Comparison of ENCODE assay signal across 9 mouse cellular contexts in genomic region chr11:59838426-59838825, GRCm38 (mm10). TPM values are rescaled to one million over a fixed set of nuclear protein-coding genes. Genes with fewer than 3 reads are reported as not detected.
DNase-seq lines count a peak whose midpoint lies in the region; ATAC-seq and TF ChIP-seq lines count a peak whose summit lies in the region.
"Had no signal": no experiment of that assay in that cellular context is flagged by ENCODE, and none has a peak within 500 bp of the region (broad histone marks: within the 10 kb centered on the region; RNA-seq: fewer than 3 reads in every experiment).

No protein-coding gene starts in this region.

- H3K9me3 ChIP-seq in heart, embryonic 14.5 days (ENCODE audit: control insufficient read depth, low read length): no peaks in the 10 kb centered on the region
- no peaks in the 10 kb centered on the region for H3K9me3 ChIP-seq in ES-E14 (ENCODE audit: control insufficient read depth, insufficient read depth, low read depth, low read length)
- H3K9me3 ChIP-seq in forebrain, postnatal 0 days (ENCODE audit: low read length): no peaks in the 10 kb centered on the region
- H3K9me3 ChIP-seq in liver, postnatal 0 days (ENCODE audit: low read length): no peaks in the 10 kb centered on the region

- peaks cover 0 to 15% of the 10 kb centered on the region in 2 experiments; a peak in 3 of 4 replicates for H3K4me1 ChIP-seq in heart, embryonic 14.5 days (ENCODE audit: control insufficient read depth in 2 of 2, insufficient read depth in 2 of 2, low read length in 2 of 2)
- 0 out of 4 replicates have a peak, but pooled peaks cover 0 to 2% of the 10 kb centered on the region in 2 experiments for H3K4me1 ChIP-seq in ES-E14 (ENCODE audit: control insufficient read depth in 2 of 2, insufficient read depth in 2 of 2, low read length in 2 of 2, poor library complexity in 1 of 2)
- peaks cover 17% of the 10 kb centered on the region for H3K4me1 ChIP-seq in forebrain, postnatal 0 days (ENCODE audit: insufficient read depth)
- H3K4me1 ChIP-seq in liver, postnatal 0 days (ENCODE audit: insufficient read depth): peaks cover 19% of the 10 kb centered on the region

- no peak for TF ChIP-seq EP300 in liver, postnatal 0 days (IDR thresholded peaks at IDR 0.05; ENCODE audit: low read depth)

- WGBS in heart, embryonic 14.5 days: 61% methylated on average over 4 of the region's 4 CpGs
- 54% methylated on average over 4 of the region's 4 CpGs for WGBS in forebrain, postnatal 0 days
- WGBS in liver, postnatal 0 days (ENCODE audit: insufficient replicate concordance): 50% methylated on average over 4 of the region's 4 CpGs

- in situ Hi-C loops in ES-E14 (cut with MboI; ENCODE audit: low sequenced_read_pairs in 2 of 2, unreplicated experiment in 2 of 2): no loop called here

- no peaks in the 10 kb centered on the region for H3K27me3 ChIP-seq in heart, embryonic 14.5 days (ENCODE audit: control insufficient read depth, insufficient read depth, low read length)
- no peaks in the 10 kb centered on the region for H3K27me3 ChIP-seq in forebrain, postnatal 0 days (ENCODE audit: insufficient read depth, low read length)
- no peaks in the 10 kb centered on the region for H3K27me3 ChIP-seq in liver, postnatal 0 days (ENCODE audit: insufficient read depth, low read length)

- peak overlapping the region; percentile 94 for H3K9ac ChIP-seq in heart, embryonic 14.5 days (ENCODE audit: low read length)
- no peak overlapping the region for H3K9ac ChIP-seq in ES-E14 (ENCODE audit: insufficient read depth, low read depth, low read length, poor library complexity, severe bottlenecking)
- H3K9ac ChIP-seq in forebrain, postnatal 0 days: peak overlapping the region; percentile 95
- H3K9ac ChIP-seq in liver, postnatal 0 days (replicated peaks): peak overlapping the region; percentile 86

- no peak for DNase-seq in heart, adult 8-10 months (ENCODE audit: low spot score)
- DNase-seq in ES-E14 (ENCODE audit: low read depth, low spot score): no peak
- DNase-seq in forebrain, postnatal 0 days: no peak
- DNase-seq in liver, postnatal 0 days: no peak
- no peak for DNase-seq in right cerebral cortex, postnatal 10 days (ENCODE audit: low spot score in 2 of 2)
- no peak for DNase-seq in gastrocnemius, adult 18-20 months (ENCODE audit: low spot score)
- no peak for DNase-seq in Muller cell, postnatal 12 days (ENCODE audit: inconsistent ontology term)

- peaks cover 46% of the 10 kb centered on the region for H3K36me3 ChIP-seq in heart, embryonic 14.5 days (ENCODE audit: control insufficient read depth, insufficient read depth, low read length)
- peaks cover 2% of the 10 kb centered on the region for H3K36me3 ChIP-seq in ES-E14 (ENCODE audit: control insufficient read depth, insufficient read depth, low read length, poor library complexity, severe bottlenecking)
- peaks cover 18% of the 10 kb centered on the region for H3K36me3 ChIP-seq in forebrain, postnatal 0 days (ENCODE audit: insufficient read depth)
- H3K36me3 ChIP-seq in liver, postnatal 0 days (replicated peaks; ENCODE audit: insufficient read depth, low read length): peaks cover 20% of the 10 kb centered on the region

- no peak for TF ChIP-seq CTCF in forebrain, postnatal 0 days (IDR thresholded peaks at IDR 0.05; ENCODE audit: low read depth)
- TF ChIP-seq CTCF in liver, postnatal 0 days (IDR thresholded peaks at IDR 0.05; ENCODE audit: low read depth): no peak

- H3K4me3 ChIP-seq in heart, embryonic 14.5 days (ENCODE audit: control insufficient read depth in 1 of 2, insufficient read depth in 1 of 2, low read depth in 1 of 2, low read length in 2 of 2): peak overlapping the region in 1 of 2 experiments; percentile 82; a peak in 3 of 4 replicates
- H3K4me3 ChIP-seq in ES-E14 (ENCODE audit: insufficient read depth in 1 of 2, low read depth in 1 of 2, low read length in 2 of 2, poor library complexity in 1 of 2, severe bottlenecking in 1 of 2): peak overlapping the region; percentile 94 to 99
- H3K4me3 ChIP-seq in forebrain, postnatal 0 days (ENCODE audit: low read depth, low read length): peak overlapping the region; percentile 100
- peak overlapping the region; percentile 77 for H3K4me3 ChIP-seq in liver, postnatal 0 days (ENCODE audit: low read depth, low read length)

- H3K27ac ChIP-seq in heart, embryonic 14.5 days (replicated peaks in 1 of 2; ENCODE audit: control insufficient read depth in 1 of 2, insufficient read depth in 1 of 2, low read depth in 2 of 2, low read length in 2 of 2): no peak overlapping the region
- no peak overlapping the region for H3K27ac ChIP-seq in ES-E14 (ENCODE audit: insufficient read depth, low read depth, low read length, poor library complexity, severe bottlenecking)
- H3K27ac ChIP-seq in forebrain, postnatal 0 days (ENCODE audit: low read depth, low read length): no peak overlapping the region
- peak overlapping the region; percentile 96 for H3K27ac ChIP-seq in liver, postnatal 0 days (ENCODE audit: low read depth)

- no peak for ATAC-seq in heart, embryonic 14.5 days (ENCODE audit: insufficient number of reproducible peaks, insufficient read depth, low FRiP score, low read depth)
- ATAC-seq in forebrain, postnatal 0 days: no peak
- ATAC-seq in liver, postnatal 0 days: no peak

- H3K4me2 ChIP-seq in heart, embryonic 14.5 days (ENCODE audit: low read length): peak overlapping the region; percentile 77
- H3K4me2 ChIP-seq in forebrain, postnatal 0 days (ENCODE audit: low read depth): peak overlapping the region; percentile 66
- H3K4me2 ChIP-seq in liver, postnatal 0 days (ENCODE audit: low read depth, low read length): peak overlapping the region; percentile 85

TF ChIP-seq in ES-E14, 5 proteins besides CTCF, POLR2A, EP300 and RAD21:
- TF ChIP-seq ZC3H11A (IDR thresholded peaks at IDR 0.05; ENCODE audit: borderline replicate concordance, low read depth, low read length) (no peak), MAFK (IDR thresholded peaks at IDR 0.05; ENCODE audit: insufficient read depth, low read depth, low read length) (no peak), CHD2 (IDR thresholded peaks at IDR 0.05; ENCODE audit: low read depth, low read length) (no peak), ZNF384 (IDR thresholded peaks at IDR 0.05; ENCODE audit: low read depth, low read length) (no peak), HCFC1 (IDR thresholded peaks at IDR 0.05; ENCODE audit: borderline replicate concordance, insufficient read depth, low read length) (no peak)
TF ChIP-seq in ES-E14: peak in this region for 0.

RNA-seq across cellular contexts. Expression of gene Nt5m, which starts 0.8 kb away (rescaled TPM):
- 38.8 and 40.1 TPM in 2 replicates for polyA plus RNA-seq in heart, embryonic 14.5 days (2014; fragmentation: Nextera tagmentation; extraction: Ambion mirVana)
- total RNA-seq in heart, adult 8-10 months (2022): 10 to 100 TPM; 24.3 to 32.0 (median 26.8) TPM
- total RNA-seq in ES-E14 (2012; rRNA removed): 5.7 and 7.8 TPM in 2 replicates
- total RNA-seq in forebrain, postnatal 0 days (2014; rRNA removed): 62.2 and 63.0 TPM in 2 replicates
- polyA plus RNA-seq in forebrain, postnatal 0 days (2015; fragmentation: Nextera tagmentation; extraction: Ambion mirVana): 82.3 and 85.9 TPM in 2 replicates
- polyA plus RNA-seq in liver, postnatal 0 days (2015; fragmentation: Nextera tagmentation; extraction: Ambion mirVana): 16.0 and 16.4 TPM in 2 replicates
- total RNA-seq in gastrocnemius, adult 18-20 months (2021): 10 to 100 TPM; 18.9 to 19.3 TPM

RNA-seq across cellular contexts. Expression of gene Cops3, which starts 1.2 kb away (rescaled TPM):
- polyA plus RNA-seq in heart, embryonic 14.5 days (2014; fragmentation: Nextera tagmentation; extraction: Ambion mirVana): 163 and 165 TPM in 2 replicates
- total RNA-seq in heart, adult 8-10 months (2022): 10 to 100 TPM; 71.2 to 74.2 (median 72.7) TPM
- 106 and 133 TPM in 2 replicates for total RNA-seq in ES-E14 (2012; rRNA removed)
- 132 and 138 TPM in 2 replicates for total RNA-seq in forebrain, postnatal 0 days (2014; rRNA removed)
- 158 and 169 TPM in 2 replicates for polyA plus RNA-seq in forebrain, postnatal 0 days (2015; fragmentation: Nextera tagmentation; extraction: Ambion mirVana)
- polyA plus RNA-seq in liver, postnatal 0 days (2015; fragmentation: Nextera tagmentation; extraction: Ambion mirVana): 58.0 and 60.5 TPM in 2 replicates
- total RNA-seq in gastrocnemius, adult 18-20 months (2021): 10 to 100 TPM; 85.3 to 89.1 TPM

RNA-seq across cellular contexts. Expression of gene Flcn, which starts 28.6 kb away (rescaled TPM):
- 30.3 and 34.3 TPM in 2 replicates for polyA plus RNA-seq in heart, embryonic 14.5 days (2014; fragmentation: Nextera tagmentation; extraction: Ambion mirVana)
- total RNA-seq in heart, adult 8-10 months (2022): 10 to 100 TPM; 26.7 to 46.9 (median 42.1) TPM
- 24.6 and 30.7 TPM in 2 replicates for total RNA-seq in ES-E14 (2012; rRNA removed)
- total RNA-seq in forebrain, postnatal 0 days (2014; rRNA removed): 33.7 and 36.9 TPM in 2 replicates
- 25.0 and 31.4 TPM in 2 replicates for polyA plus RNA-seq in forebrain, postnatal 0 days (2015; fragmentation: Nextera tagmentation; extraction: Ambion mirVana)
- 11.3 and 13.9 TPM in 2 replicates for polyA plus RNA-seq in liver, postnatal 0 days (2015; fragmentation: Nextera tagmentation; extraction: Ambion mirVana)
- total RNA-seq in gastrocnemius, adult 18-20 months (2021): 10 to 100 TPM; 40.9 to 53.0 TPM

RNA-seq across cellular contexts. Expression of gene Pld6, which starts 51.0 kb away (rescaled TPM):
- 1.6 and 2.0 TPM in 2 replicates for polyA plus RNA-seq in heart, embryonic 14.5 days (2014; fragmentation: Nextera tagmentation; extraction: Ambion mirVana)
- total RNA-seq in heart, adult 8-10 months (2022): 1 to 10 TPM in 2 of 4 experiments, under 1 TPM in 2; 0.60 to 1.2 (median 0.89) TPM
- 9.0 and 16.5 TPM in 2 replicates for total RNA-seq in ES-E14 (2012; rRNA removed)
- total RNA-seq in forebrain, postnatal 0 days (2014; rRNA removed): 0.92 and 6.0 TPM in 2 replicates
- polyA plus RNA-seq in forebrain, postnatal 0 days (2015; fragmentation: Nextera tagmentation; extraction: Ambion mirVana): 6.8 and 12.1 TPM in 2 replicates
- 1.7 and 2.0 TPM in 2 replicates for polyA plus RNA-seq in liver, postnatal 0 days (2015; fragmentation: Nextera tagmentation; extraction: Ambion mirVana)
- not detected for total RNA-seq in gastrocnemius, adult 18-20 months (2021)
- total RNA-seq: monocyte, adult 5-6 weeks had no signal
